Mouse (Mus musculus): ENCODE data around the gene Cdon.
"Not testable (repeated sequence)": the region's sequence is repeated elsewhere in the genome, so short reads cannot be mapped to it uniquely, and the experiment has no call there.

Cdon gene

DNA sequence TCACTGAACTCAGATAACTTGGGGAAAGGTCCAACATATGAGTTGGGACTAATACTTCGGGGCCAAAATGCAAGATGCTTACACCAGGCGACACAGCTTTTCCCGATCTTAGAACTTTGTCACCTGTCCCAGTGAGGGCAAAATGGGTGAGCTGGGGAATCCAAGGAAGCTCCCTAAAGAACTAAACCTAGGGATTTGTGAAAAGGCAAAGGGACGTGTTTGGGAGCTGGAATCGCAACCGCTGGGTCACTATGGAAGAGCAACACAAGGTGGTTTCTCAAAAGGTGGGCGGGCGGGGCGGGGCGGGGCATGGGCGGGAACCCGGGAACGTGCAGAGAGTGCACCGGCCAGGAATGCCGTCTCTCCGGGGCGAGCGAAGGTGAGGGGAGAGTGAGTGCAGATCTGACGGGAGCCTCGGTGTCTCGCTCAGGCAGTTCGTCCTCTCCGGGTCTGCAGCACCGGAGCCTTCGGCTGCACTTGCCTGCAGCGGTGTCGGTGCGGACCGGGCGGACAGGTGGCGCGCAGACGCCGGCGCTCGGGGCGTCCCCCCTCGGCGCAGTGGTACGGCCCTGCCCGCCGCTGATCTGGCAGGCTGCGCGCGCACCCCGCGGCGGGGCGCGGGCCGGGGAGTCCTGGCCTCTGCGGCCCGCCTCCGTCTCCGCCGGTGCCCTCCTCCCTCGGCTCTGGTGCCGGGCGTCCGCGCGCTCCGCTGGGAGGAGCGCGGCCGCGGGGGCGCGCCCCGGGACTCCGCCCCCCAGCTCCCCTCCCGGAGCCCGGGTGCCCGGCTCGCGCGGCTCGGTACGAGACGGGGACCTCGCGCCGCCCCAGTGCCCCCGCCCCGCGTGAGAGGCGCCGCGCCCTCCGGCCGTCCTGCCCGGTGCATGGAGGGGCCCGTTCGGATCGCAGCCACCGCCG, at the start of gene Cdon:
Cdon (plus strand) TSS at position 324 of the 915 bp plus-strand sequence.
- DNase-seq (ENCODE audit: extremely low read depth, insufficient read length, low spot score), result peak; percentile 90

DNA sequence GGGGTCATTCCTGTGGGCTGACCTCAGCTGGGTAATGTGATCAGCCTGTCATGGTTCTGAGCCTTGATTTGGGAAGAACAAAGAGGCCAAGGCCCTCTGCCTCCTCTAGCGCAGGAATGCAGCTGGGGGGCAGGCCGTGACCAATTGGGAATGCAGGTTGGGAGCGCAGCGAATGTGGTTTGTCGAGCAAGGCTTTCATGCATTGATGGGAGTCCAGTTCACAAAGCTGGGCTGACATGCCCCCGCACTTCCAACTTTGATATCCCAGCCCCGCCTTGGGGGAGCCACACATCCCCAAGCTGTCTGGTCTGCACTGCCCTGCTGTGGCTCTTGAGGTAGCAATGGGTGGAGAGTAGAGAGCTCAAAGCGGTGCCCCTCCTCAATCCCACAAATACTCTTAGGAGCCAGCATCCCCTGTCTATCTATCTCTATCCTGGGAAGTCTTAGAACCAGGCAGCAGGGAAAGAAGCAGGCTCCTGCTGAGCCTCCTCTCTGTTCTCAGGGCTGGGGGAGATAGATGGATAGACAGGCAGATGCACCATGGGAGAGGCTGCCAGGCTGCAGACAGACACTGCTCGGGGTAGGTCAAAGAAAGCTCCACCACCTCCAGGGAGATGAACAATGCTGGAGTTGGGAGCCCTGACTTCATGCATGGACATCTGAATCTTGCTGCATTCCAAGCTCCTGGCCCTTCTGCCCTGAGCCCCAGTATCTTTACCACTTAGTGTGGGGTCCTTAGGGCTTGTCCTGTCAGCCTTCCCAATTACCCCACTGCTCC, 48.4 kb upstream of the Cdon start:
- peak; percentile 81 for DNase-seq (ENCODE audit: extremely low read depth, insufficient read length, low spot score)

DNA sequence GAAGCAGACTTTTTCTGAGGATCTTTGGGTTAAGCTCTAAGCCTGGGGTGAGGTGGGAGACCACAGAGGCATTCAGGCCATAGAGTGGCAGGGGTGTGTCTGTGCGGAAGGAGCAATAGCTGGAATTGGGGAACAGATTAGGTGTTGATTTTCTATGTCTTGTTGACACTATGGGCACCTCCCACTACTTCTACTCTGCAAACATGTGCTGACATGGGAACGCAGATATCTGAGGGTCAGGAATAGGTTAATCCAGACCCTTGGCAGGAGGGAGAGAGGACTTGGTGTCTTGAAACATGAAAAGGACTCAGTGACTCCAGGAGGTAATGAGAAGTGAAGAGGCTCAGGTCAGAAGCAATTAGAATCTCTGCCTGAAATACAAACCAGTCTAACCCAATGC, 43.0 kb upstream of the Cdon start:
- no peak for DNase-seq (ENCODE audit: extremely low read depth, insufficient read length, low spot score)

DNA sequence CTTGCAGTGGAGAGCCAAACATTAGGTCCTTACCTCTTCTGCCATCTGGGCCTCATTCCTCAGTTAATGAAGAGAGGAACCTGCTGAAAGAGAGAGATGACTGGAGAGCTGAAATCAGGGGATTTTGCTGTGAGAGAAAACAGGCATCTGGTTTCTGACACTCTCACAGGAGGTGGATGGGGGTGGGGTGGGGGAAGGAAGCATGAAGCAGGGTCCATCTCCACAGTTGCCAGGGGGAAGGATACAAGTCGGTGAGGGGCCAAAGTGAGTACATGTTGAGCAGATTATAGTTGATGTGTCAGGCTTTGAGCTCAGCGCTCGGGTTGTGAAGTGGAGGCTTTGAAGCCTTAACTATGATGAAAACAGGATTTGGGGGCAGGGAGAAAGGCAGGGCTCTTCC, 41.9 kb upstream of the Cdon start:
- DNase-seq (ENCODE audit: extremely low read depth, insufficient read length, low spot score), result no peak

DNA sequence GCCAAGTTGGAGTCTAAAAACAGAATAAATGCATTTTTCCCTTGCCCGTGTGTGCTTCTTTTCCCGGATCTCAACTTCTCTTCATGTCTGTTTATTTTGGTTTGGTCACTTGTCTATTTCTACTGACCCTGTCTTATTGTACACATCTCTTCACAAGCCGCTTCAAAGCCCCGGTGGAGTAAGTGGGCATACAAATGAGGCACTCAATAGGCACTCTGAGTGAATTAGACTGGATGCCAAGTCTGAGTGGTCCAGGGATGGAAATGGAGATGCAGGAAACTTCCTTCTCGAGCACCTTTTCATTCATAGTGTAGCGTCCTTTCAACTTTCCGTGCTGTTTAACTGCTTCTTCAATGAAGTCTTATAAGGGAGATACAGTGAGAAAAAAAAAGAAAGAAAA, 21.0 kb upstream of the Cdon start:
- DNase-seq (ENCODE audit: extremely low read depth, insufficient read length, low spot score), result no peak

DNA sequence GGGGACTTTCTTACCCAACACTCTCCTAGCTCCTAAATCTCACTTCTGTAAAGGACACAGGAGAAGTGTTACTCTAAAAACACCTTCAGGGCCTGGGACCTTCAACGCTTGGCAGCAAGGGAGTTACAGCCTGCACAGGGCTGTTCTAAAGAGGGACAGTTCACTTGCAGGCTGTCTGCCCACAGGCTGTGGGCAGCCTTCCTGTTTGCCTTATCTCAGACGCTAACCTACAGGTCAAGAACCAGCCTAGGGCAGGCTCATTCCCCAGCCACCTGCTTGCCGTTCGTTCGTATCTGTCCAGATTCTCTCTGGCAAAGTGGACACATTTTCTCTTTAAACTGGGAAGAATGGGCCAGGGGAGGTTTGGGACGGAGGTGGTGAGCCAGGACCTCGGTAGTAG, 20.5 kb upstream of the Cdon start:
- DNase-seq (ENCODE audit: extremely low read depth, insufficient read length, low spot score), result no peak

DNA sequence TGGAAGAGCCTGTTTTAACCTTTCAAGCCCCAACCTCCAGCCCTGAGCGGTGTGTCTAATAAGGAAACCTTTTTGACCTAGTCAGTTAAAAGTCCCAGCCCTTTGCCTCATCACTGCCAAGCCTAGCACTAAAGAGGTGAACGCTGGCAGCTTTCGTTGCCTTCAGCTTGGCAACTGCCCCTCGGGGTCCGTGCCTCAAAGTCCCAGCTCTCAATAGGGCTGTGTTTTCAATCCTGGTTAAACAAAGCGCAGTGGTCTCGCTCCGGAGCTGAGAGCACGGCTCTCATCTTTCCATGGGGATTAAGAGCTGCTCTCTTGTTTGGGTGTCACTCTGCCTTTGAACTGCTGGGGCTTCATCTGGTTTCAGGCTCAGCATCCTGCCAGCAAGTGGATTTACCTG, 20.1 kb upstream of the Cdon start:
- DNase-seq (ENCODE audit: extremely low read depth, insufficient read length, low spot score), result no peak

DNA sequence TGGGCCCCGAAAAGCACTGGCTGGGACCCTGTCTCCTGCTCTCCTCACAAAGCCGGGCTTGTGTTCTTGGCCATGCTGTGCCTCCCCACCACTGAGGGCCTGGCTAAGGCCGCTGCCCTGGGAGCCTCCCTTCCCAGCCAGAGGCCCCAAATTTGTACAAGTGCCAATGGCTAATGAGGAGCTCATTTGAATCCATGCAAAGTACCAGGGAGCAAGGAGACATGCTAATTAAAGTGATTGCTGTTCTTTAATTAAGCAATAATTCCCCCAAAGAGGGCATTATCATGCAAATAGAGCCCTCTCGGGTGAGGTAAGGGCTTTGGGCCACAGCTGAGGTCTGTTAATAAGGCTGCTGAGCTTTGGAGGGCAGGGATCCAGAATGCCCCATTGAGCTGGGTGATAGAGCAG, 18.3 kb upstream of the Cdon start:
- DNase-seq (ENCODE audit: extremely low read depth, insufficient read length, low spot score), result no peak

DNA sequence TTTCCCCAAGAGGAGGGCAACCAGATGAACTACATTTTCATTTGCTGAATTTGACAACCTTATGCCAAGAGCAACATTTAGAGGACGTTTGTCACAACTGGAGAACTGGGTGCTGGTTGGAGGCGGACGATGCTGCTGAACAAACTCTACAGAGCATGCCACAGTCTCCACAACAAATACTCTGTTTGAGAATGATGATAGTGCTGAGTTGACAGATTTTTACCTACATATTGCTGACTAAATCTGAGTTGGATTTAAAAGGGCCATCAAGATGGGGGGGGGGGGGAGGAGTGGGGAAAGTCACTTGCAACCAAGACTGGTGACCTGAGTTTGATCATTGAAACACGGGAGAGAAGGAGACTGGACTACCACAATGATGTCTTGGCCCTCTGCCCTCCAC, 17.4 kb upstream of the Cdon start:
- DNase-seq (ENCODE audit: extremely low read depth, insufficient read length, low spot score), result no peak

DNA sequence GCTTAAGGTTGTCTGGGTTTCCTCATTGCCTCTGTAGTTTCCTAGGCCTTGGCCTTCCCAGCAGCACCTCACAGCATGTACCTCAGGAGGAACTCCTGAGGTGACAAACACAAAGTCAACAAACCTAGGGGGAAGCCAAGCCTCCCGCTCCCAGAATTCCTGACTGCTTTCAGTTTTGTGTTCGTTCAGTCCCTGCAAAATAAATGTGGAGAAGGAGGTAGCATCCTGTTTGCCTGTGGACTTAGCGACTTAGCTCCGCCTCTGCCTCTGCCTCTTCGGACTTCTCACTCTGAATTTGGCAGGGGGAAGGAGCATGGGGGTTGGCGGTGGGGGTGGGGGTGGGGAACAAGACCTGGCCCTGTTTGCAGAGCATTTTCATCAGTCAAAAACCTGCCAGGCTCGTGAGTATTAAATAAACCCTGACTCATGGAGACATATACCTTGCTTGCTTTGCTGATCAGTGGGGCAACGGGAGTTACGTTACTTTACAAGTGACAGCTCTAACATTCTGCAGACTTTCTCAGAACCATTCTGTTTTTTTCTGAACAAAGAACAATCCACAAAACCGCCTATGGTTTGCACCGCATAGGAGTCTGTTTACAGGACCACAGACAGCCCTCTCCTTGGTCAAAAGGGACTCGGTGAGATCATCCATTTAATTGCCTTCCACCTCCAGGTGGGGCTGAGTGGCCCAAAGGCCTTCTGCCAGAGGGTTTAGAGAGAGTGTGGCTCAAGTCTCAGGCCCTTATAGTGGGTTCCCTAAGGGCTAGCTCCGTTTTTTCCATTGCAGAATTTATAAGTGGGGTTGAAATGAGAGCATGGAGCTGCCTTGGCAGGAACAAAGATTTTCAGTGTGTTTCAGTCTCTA, 15.7 kb upstream of the Cdon start:
- DNase-seq (ENCODE audit: extremely low read depth, insufficient read length, low spot score), result no peak

DNA sequence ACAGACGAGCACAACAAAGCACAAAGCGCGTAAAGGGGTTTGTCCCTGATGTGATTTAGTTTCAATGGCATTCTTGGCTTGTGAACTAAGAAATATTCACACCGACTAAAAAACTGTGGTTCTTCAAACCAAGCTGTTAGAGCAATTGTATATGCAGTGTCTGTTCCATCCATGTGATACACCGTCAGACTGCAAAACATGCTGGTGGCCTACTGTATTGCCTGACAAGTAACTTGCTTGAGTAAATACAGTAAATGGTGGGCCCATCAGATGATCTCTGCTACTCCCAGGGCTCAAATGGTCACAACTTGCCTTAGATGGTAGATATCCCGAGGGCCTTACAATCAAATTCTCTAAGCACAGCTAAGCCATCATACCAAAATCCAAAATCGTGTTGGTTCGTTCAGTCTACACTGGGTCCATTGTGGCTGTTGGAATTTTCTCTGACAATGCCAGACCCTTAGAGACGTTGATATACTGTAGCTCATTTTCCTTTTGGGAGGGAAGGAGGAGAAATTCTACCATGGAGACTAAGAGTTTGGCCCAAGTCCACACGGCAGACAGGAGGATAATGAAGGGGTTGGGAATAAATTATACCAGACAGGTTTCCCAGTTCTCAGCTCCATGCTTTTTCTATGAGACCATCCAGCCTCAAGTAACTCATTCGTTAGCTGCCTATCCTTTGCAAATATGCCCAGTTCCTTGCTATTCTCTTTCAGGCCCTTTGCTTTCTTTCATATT, 9.5 kb upstream of the Cdon start:
- DNase-seq (ENCODE audit: extremely low read depth, insufficient read length, low spot score), result no peak

DNA sequence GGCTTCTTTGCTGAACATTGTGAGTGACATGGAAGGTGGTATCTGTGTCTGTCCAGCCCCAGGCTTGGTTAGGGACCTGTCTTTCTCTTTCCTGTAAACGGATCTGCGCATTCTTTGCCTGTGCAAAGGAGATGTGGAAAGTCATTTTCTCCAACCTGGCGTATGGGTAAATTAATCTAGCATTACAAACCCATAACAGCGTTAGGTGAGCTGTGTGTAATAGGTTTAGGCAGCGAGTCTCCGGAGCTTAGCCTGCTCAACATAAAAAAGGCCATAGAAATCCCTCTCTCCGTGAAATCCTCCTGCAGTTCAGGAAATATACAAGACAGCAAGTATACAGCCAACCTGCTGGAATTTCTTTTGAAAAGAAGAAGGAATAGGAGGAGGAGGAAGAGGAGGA, 9.0 kb upstream of the Cdon start:
- DNase-seq (ENCODE audit: extremely low read depth, insufficient read length, low spot score), result no peak

DNA sequence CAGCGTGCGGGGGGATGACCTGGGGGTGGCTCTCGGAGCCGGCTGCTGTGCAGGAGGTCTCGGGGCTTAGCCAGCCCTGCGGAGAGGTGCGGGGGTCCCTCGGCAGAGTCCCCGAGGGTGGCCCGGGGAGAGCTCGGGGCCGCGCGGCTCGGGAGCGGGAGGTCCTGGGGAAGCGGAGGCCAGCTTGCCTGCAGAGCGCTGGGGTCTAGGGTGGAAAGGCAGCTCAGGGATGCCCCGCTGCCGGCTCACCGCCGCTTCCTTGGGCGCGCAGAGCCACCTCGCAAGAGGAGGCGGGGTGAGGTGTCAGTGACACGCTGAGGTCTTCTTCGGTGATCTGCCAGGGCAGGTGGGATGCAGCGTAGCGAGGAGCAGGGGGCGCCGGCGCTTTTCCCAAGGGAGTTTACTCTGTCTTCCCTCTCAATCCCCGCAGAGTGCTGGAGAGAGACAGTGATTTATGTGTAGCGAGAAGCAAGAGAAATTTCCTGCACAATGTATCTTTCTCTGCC, 855 bp downstream of the Cdon start:
- peak; percentile 77 for DNase-seq (ENCODE audit: extremely low read depth, insufficient read length, low spot score)

DNA sequence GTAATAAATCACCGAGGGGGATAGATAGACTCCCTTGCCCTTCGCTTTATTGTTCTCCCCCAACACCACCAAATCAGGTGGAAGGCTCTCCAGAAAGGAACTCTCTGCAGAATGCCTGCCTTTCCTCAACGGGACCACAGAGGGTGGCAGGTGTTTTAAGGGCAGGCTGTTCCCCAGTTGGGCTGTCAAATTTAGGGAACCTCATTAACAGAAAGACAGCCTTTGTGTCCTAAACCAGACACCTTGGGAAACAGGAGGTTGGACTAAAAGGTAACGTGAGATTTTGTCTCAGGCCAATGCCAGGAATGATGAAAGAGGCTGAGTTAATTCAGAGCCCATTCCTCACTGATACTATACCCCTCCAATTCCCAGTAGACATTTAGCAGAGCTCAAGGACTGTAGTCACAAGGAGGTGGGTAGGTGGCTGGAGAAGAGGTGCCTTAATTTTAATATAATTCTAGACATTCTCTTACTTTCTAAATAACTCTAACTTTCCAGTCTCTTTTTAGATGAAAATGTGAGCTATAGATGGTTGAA, 1.5 kb downstream of the Cdon start:
- DNase-seq (ENCODE audit: extremely low read depth, insufficient read length, low spot score), result no peak

DNA sequence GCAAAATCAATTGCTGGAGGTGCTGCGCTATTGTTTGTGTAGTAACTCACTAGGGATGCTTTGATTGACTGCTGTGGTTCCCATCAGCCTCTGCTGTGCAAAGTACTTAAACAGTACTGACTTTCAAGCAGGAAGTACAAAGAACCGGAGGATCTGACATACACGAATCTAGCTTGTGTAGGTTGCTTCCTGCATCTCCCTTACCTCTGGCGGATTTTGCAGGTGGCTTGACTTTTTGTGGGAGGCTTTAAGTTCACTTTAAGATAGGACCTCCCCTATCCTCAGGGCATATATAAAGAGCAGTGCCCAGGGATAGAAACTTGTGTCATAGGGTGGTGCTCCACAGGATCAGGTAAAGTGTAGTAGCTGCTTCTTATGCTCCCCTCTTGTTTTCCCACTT, 2.3 kb downstream of the Cdon start:
- DNase-seq (ENCODE audit: extremely low read depth, insufficient read length, low spot score), result no peak

DNA sequence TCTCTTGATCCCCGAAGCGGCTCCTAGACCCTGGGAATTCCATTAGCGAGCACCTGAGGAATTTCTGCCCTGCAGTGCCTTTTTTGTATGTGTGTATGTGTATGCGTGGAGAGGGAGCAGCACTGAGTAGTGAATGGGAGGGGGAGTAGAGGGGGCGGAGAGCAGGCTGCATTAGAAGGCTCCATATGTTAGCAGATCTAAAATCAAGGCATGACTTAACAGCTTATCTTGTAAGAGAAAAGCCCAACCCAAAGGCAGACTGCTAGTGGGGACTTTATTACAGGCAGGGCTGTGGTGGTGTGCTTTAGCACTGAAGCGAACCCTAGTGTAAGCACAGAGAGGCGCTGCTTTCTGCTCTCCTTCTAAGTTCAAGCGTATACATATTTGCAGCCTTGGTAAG, 3.7 kb downstream of the Cdon start:
- no peak for DNase-seq (ENCODE audit: extremely low read depth, insufficient read length, low spot score)

DNA sequence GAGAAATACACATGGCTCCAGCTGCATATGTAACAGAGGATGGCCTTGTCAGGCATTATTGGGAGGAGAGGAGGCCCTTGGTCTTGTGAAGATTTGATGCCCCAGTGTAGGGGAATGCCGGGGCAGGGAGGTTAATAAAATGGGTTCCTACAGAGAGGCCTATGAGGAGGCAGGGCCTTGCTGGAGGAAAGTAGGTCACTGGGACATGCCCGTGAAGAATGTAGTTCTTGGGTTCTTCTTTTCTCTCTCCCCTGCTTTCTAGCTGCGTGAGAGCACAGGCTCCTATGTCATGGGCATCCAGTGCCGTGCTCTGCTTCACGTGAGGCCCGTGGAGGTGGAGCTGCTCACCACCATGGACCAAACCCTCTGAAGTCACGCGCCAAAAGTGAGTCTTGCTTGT, 9.5 kb downstream of the Cdon start:
- DNase-seq (ENCODE audit: extremely low read depth, insufficient read length, low spot score), result no peak

DNA sequence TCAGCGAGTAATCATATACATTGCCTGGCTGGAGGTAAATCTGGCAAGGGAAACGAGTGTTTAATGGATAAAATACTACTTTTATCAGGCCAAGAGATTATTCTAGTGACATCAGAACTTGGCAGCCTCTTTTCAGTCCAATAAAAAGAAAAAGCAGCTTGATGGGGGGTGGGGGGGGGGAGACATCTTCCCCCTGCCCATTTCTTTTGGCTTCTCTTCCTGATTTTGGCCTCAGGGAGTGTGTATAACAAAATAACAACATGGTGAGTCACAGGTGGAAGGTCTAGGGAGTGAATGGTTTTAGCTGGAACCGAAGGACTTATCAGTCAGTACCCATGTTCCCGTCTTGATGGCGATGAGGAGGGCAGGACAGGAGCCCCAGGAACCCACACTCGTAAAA, 10.5 kb downstream of the Cdon start:
- no peak for DNase-seq (ENCODE audit: extremely low read depth, insufficient read length, low spot score)

DNA sequence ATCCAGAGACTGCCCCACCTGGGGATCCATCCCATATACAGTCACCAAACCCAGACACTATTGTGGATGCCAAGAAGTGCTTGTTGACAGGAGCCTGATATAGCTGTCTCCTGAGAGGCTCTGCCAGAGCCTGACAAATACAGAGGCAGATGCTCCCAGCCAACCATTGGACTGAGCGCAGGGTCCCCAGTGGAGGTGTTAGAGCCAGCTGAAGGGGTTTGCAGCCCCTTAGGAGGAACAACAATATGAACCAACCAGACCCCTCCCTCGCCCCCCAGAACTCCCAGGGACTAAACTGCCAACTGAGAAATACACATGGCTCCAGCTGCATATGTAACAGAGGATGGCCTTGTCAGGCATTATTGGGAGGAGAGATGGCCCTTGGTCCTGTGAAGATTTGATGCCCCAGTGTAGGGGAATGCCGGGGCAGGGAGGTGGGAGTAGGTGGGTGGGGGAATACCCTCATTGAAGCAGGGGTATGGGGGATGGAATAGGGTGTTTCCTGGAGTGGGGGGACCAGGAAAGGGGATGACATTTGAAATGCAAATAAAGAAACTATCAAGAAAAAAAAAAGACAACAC, 11.9 kb downstream of the Cdon start:
- not testable (repeated sequence) for DNase-seq (ENCODE audit: extremely low read depth, insufficient read length, low spot score)

DNA sequence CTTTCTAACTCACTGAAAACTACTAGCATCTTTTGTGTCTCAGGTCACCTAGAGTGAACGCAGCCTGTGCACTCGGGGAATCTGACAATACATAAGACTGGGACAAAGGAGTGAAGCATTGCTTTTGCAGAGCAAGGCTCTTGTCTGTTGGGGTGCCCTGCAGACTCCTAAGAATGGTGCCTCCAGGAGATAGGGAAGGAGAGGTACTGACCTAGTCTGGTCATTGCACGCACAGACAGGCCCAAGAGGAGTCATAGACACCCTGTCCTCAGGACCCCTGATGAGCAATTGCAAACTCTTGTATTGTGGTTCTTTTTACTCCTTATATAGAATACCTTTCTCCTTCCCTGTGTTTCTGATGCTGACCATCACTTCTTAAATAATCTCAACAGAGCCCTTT, 13.4 kb downstream of the Cdon start:
- DNase-seq (ENCODE audit: extremely low read depth, insufficient read length, low spot score), result no peak

Data from 3134 (cell line).